Mouse (Mus musculus) MEL (cell line): Measurements from ENCODE around the gene Cdc14b. TPM values are rescaled to one million over a fixed set of nuclear protein-coding genes. Genes with fewer than 3 reads are reported as not detected.

ENCODE experiments used
- DNase-seq: peaks from one replicate; pipeline ENCODE4 v3.0.0; 2011; ENCODE audit warnings: low read depth, low spot score
- H3K27ac ChIP-seq: 2 replicates; pipeline ENCODE4 v1.5.1; 2012; ENCODE audit warnings: low read depth, mild to moderate bottlenecking, control low read depth, low read length, moderate library complexity; ENCODE audit not compliant: control insufficient read depth
- H3K27me3 ChIP-seq, 2 experiments: fragments of 150-350 bp in 1 of 2; sonication (generic) in 1 of 2; 2 replicates each; pipeline ENCODE4 v1.6.1; 2012; ENCODE audit warnings: low read length in 2 of 2, mild to moderate bottlenecking in 2 of 2, improper control_type of control experiment in 1 of 2, moderate library complexity in 1 of 2; ENCODE audit not compliant: insufficient read depth in 2 of 2, control insufficient read depth in 1 of 2
- H3K36me3 ChIP-seq, 2 experiments: 2 replicates each; pipeline ENCODE4 v1.6.1; 2012 to 2014; ENCODE audit warnings: low read length in 2 of 2, improper control_type of control experiment in 1 of 2, inconsistent platforms in 1 of 2, mild to moderate bottlenecking in 1 of 2; ENCODE audit not compliant: insufficient read depth in 2 of 2, control insufficient read depth in 1 of 2
- H3K4me1 ChIP-seq, 2 experiments: fragments of 150-350 bp in 1 of 2; sonication (generic) in 1 of 2; 2 replicates each; pipeline ENCODE4 v1.6.1; 2012; ENCODE audit warnings: low read length in 2 of 2, improper control_type of control experiment in 1 of 2, mild to moderate bottlenecking in 1 of 2; ENCODE audit not compliant: insufficient read depth in 2 of 2, control insufficient read depth in 1 of 2
- H3K4me3 ChIP-seq, 2 experiments: fragments of 150-350 bp in 1 of 2; sonication (generic) in 1 of 2; 2 replicates each; pipeline ENCODE4 v1.5.1; 2012; ENCODE audit warnings: low read depth in 2 of 2, low read length in 2 of 2, mild to moderate bottlenecking in 2 of 2, moderate library complexity in 2 of 2, control low read depth in 1 of 2, improper control_type of control experiment in 1 of 2; ENCODE audit not compliant: control insufficient read depth in 1 of 2, insufficient read depth in 1 of 2
- H3K79me2 ChIP-seq: 2 replicates; pipeline ENCODE4 v1.6.1; 2012; ENCODE audit warnings: mild to moderate bottlenecking, low read length, moderate library complexity; ENCODE audit not compliant: control insufficient read depth, poor library complexity, insufficient read depth
- H3K9ac ChIP-seq: 2 replicates; pipeline ENCODE4 v1.6.1; 2012; ENCODE audit warnings: low read depth, mild to moderate bottlenecking, control low read depth, low read length, moderate library complexity; ENCODE audit not compliant: control insufficient read depth, poor library complexity, severe bottlenecking
- H3K9me3 ChIP-seq: fragments of 150-350 bp; sonication (generic); replicated peaks from 2 replicates; pipeline ENCODE4 v1.6.1; 2012; ENCODE audit warnings: mild to moderate bottlenecking, low read length, improper control_type of control experiment, moderate library complexity; ENCODE audit not compliant: insufficient read depth
- CHD1 ChIP-seq: IDR thresholded peaks from 2 replicates; pipeline ENCODE4 v1.6.1; 2012; ENCODE audit warnings: low read depth, mild to moderate bottlenecking, inconsistent platforms, low read length, improper control_type of control experiment
- ELF1 ChIP-seq: IDR thresholded peaks from 2 replicates; pipeline ENCODE4 v1.6.1; 2014; ENCODE audit warnings: low read depth, mild to moderate bottlenecking, inconsistent platforms, low read length, improper control_type of control experiment, moderate library complexity
- EP300 ChIP-seq, 2 experiments: IDR thresholded peaks; 2 replicates each; pipeline ENCODE4 v1.6.1; 2011; ENCODE audit warnings: improper control_type of control experiment in 2 of 2, low read length in 2 of 2, low read depth in 1 of 2, mild to moderate bottlenecking in 1 of 2
- GATA1 ChIP-seq: IDR thresholded peaks from 2 replicates; pipeline ENCODE4 v1.6.1; 2011; ENCODE audit warnings: low read depth, low read length, improper control_type of control experiment
- HCFC1 ChIP-seq: IDR thresholded peaks from 2 replicates; pipeline ENCODE4 v1.6.1; 2012; ENCODE audit warnings: low read depth, mild to moderate bottlenecking, inconsistent platforms, low read length, improper control_type of control experiment, moderate library complexity
- JUND ChIP-seq: IDR thresholded peaks from 2 replicates; pipeline ENCODE4 v1.6.1; 2011; ENCODE audit warnings: low read depth, mild to moderate bottlenecking, improper control_type of control experiment, low read length
- MAX ChIP-seq: IDR thresholded peaks from 2 replicates; pipeline ENCODE4 v1.6.1; 2011; ENCODE audit warnings: low read length, improper control_type of control experiment
- MYB ChIP-seq: IDR thresholded peaks from 2 replicates; pipeline ENCODE4 v1.6.1; 2011; ENCODE audit warnings: mild to moderate bottlenecking, low read depth, low read length, improper control_type of control experiment
- NELFE ChIP-seq: IDR thresholded peaks from 2 replicates; pipeline ENCODE4 v1.6.1; 2011; ENCODE audit warnings: low read depth, low read length, improper control_type of control experiment
- NRF1 ChIP-seq: IDR thresholded peaks from 2 replicates; pipeline ENCODE4 v1.6.1; 2014; ENCODE audit warnings: low read depth, mild to moderate bottlenecking, inconsistent platforms, low read length, improper control_type of control experiment, moderate library complexity; ENCODE audit not compliant: poor library complexity, insufficient read depth, severe bottlenecking
- RCOR1 ChIP-seq: IDR thresholded peaks from 2 replicates; pipeline ENCODE4 v1.6.1; 2012; ENCODE audit warnings: low read depth, mild to moderate bottlenecking, inconsistent platforms, low read length, improper control_type of control experiment
- TBP ChIP-seq: IDR thresholded peaks from 2 replicates; pipeline ENCODE4 v1.8.0; 2011; ENCODE audit warnings: low read depth, low read length, improper control_type of control experiment
- USF1 ChIP-seq: IDR thresholded peaks from 2 replicates; pipeline ENCODE4 v1.6.1; 2014; ENCODE audit warnings: low read depth, mild to moderate bottlenecking, inconsistent platforms, low read length, improper control_type of control experiment, moderate library complexity
- USF2 ChIP-seq, 2 experiments: IDR thresholded peaks; 2 replicates each; pipeline ENCODE4 v1.6.1; 2011 to 2012; ENCODE audit warnings: improper control_type of control experiment in 2 of 2, low read length in 2 of 2, borderline replicate concordance in 1 of 2, inconsistent platforms in 1 of 2, low read depth in 1 of 2, mild to moderate bottlenecking in 1 of 2; ENCODE audit not compliant: insufficient read depth in 1 of 2
- ZKSCAN1 ChIP-seq: IDR thresholded peaks from 2 replicates; pipeline ENCODE4 v1.6.1; 2012; ENCODE audit warnings: low read depth, mild to moderate bottlenecking, inconsistent platforms, low read length, improper control_type of control experiment, moderate library complexity
- ZNF384 ChIP-seq: IDR thresholded peaks from 2 replicates; pipeline ENCODE4 v1.6.1; 2012; ENCODE audit warnings: low read depth, mild to moderate bottlenecking, inconsistent platforms, low read length, improper control_type of control experiment
- polyA plus RNA-seq, 2 experiments: library from polyadenylated mRNA; stranded (reverse) in 1 of 2; unstranded in 1 of 2; fragments of >175 nt in 1 of 2; fragments of >200 nt in 1 of 2; gene quantifications; 2 replicates each; pipeline versions ENCODE4 v1.2.1 to v1.2.4; 2012; ENCODE audit warnings: low replicate concordance in 2 of 2, low read depth in 1 of 2; ENCODE audit not compliant: insufficient read length in 2 of 2, insufficient read depth in 1 of 2, missing spikeins in 1 of 2
- total RNA-seq: library from RNA; depleted of rRNA; stranded (reverse); fragments of 300-350 nt; gene quantifications from 2 replicates; pipeline ENCODE4 v1.2.3, GENCODE M21; 2012

Gene Cdc14b
- total and polyA plus RNA-seq, 3 experiments, result 18.7 to 28.3 TPM; not detected in 1

- DNase-seq, result no peak
- no peak overlapping the region for H3K9ac ChIP-seq
- H3K4me3 ChIP-seq, result no peak overlapping the region
- H3K27me3 ChIP-seq, result no peaks in the 10 kb centered on the region
- peaks cover 32% of the 10 kb centered on the region for H3K79me2 ChIP-seq
- peaks cover 0 to 42% of the 10 kb centered on the region in 2 experiments; a peak in 2 of 4 replicates for H3K36me3 ChIP-seq
- peaks cover 21 to 38% of the 10 kb centered on the region in 2 experiments for H3K4me1 ChIP-seq
- no peaks in the 10 kb centered on the region for H3K9me3 ChIP-seq
- H3K27ac ChIP-seq, result no peak overlapping the region
- TF ChIP-seq CHD1 (no peak), JUND (no peak), MAX (no peak), NELFE (no peak), RCOR1 (no peak)
Measured at GRCm38 (mm10) chr13:64253697-64254096, 21.4 kb downstream of the Cdc14b start.

DNA sequence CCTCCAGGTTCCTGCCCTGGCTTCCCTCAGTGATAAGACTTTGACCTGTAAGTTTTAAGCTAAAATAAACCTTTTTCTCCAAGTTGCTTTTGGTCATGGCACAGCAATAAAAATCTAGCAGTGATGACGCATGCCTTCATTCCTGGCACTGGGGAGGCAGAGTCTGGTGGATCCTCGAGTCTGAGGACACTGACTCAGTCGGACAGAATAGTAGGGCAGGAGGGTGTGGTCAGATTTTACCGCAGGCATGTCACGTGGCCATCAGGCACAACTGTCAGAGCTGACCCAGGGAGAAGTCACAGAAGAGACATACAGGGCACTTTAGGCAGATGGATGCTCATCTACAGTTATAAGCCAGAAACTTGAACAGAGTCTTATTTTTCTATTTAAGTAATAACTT lies 22.9 kb downstream of the Cdc14b start:
- Histone ChIP-seq H3K9me3 (no peaks in the 10 kb centered on the region), H3K27ac (peak overlapping the region; percentile 6; the same call in 1 of the 2 replicates)
- TF ChIP-seq EP300 (IDR thresholded peaks at IDR 0.05; ENCODE audit: low read depth in 1 of 2, low read length in 2 of 2) (no peak), HCFC1 (no peak), USF2 (IDR thresholded peaks at IDR 0.05; ENCODE audit: borderline replicate concordance in 1 of 2, insufficient read depth in 1 of 2, low read depth in 1 of 2, low read length in 2 of 2) (peak in 1 of 2 experiments; percentile 46; a peak in 1 of 4 replicates), ZKSCAN1 (peak; percentile 56; the same call in 1 of the 2 replicates), ZNF384 (no peak), NELFE (no peak), MAX (peak; percentile 78), ELF1 (no peak), USF1 (peak; percentile 89), TBP (no peak), GATA1 (no peak), NRF1 (no peak), MYB (no peak)
- TF ChIP-seq, all 39 proteins: peak for 4
- H3K4me1 ChIP-seq, result peaks cover 21 to 37% of the 10 kb centered on the region in 2 experiments
- H3K4me3 ChIP-seq, result no peak overlapping the region
- H3K27me3 ChIP-seq, result no peaks in the 10 kb centered on the region
- DNase-seq, result peak; percentile 44
- no peak overlapping the region for H3K9ac ChIP-seq
- peaks cover 32% of the 10 kb centered on the region for H3K79me2 ChIP-seq
- H3K36me3 ChIP-seq, result peaks cover 0 to 42% of the 10 kb centered on the region in 2 experiments; a peak in 2 of 4 replicates
